Mouse (Mus musculus): ENCODE results near the gene Zranb1. TPM values are rescaled to one million over a fixed set of nuclear protein-coding genes. Genes with fewer than 3 reads are reported as not detected.

The Zranb1 gene
- total and polyA plus RNA-seq, 3 experiments = 8.2 to 37.2 (median 31.5) TPM

GRCm38 (mm10) chr7:133011611-133012010, 80.7 kb downstream of the Zranb1 start:
- Histone ChIP-seq H3K36me3 (ENCODE audit: control insufficient read depth, insufficient read depth, low read length) (peaks cover 8% of the 10 kb centered on the region), H3K27me3 (ENCODE audit: control insufficient read depth, insufficient read depth, low read length) (no peaks in the 10 kb centered on the region), H3K4me3 (no peak overlapping the region), H3K9ac (ENCODE audit: low read depth, low read length) (no peak overlapping the region), H3K79me2 (replicated peaks; ENCODE audit: control insufficient read depth, insufficient read depth, low read length) (peaks cover 2% of the 10 kb centered on the region), H3K27ac (no peak overlapping the region), H3K4me1 (ENCODE audit: control insufficient read depth, insufficient read depth, low read length) (peaks cover 20% of the 10 kb centered on the region)
- DNase-seq = no peak
- intact Hi-C loops (cut with DNase I) = no loop called here
- TF ChIP-seq CTCF (IDR thresholded peaks at IDR 0.05) (no peak), POLR2A (IDR thresholded peaks at IDR 0.05; ENCODE audit: insufficient read depth, low read depth, low read length) (no peak), EP300 (IDR thresholded peaks at IDR 0.05; ENCODE audit: insufficient read depth, low read depth, low read length) (no peak)
- WGBS = 31% methylated on average over 4 of the region's 4 CpGs

- H3K79me2 ChIP-seq (replicated peaks; ENCODE audit: control insufficient read depth, insufficient read depth, low read length) = peaks cover 2% of the 10 kb centered on the region
- no peak for DNase-seq
- H3K27ac ChIP-seq = no peak overlapping the region
- H3K27me3 ChIP-seq (ENCODE audit: control insufficient read depth, insufficient read depth, low read length) = no peaks in the 10 kb centered on the region
- peaks cover 14% of the 10 kb centered on the region for H3K4me1 ChIP-seq (ENCODE audit: control insufficient read depth, insufficient read depth, low read length)
- WGBS = 44% methylated on average over 14 of the region's 14 CpGs
- no peak for TF ChIP-seq POLR2A (IDR thresholded peaks at IDR 0.05; ENCODE audit: insufficient read depth, low read depth, low read length)
- TF ChIP-seq CTCF (IDR thresholded peaks at IDR 0.05) = no peak
- TF ChIP-seq EP300 (IDR thresholded peaks at IDR 0.05; ENCODE audit: insufficient read depth, low read depth, low read length) = no peak
- intact Hi-C loops (cut with DNase I) = no loop called here
- no peak overlapping the region for H3K4me3 ChIP-seq
- peaks cover 8% of the 10 kb centered on the region for H3K36me3 ChIP-seq (ENCODE audit: control insufficient read depth, insufficient read depth, low read length)
- H3K9ac ChIP-seq (ENCODE audit: low read depth, low read length) = no peak overlapping the region
Measured at GRCm38 (mm10) chr7:133012637-133013366, 81.9 kb downstream of the Zranb1 start.

- Histone ChIP-seq H3K27ac (no peak overlapping the region), H3K36me3 (ENCODE audit: control insufficient read depth, insufficient read depth, low read length) (peaks cover 8% of the 10 kb centered on the region), H3K79me2 (replicated peaks; ENCODE audit: control insufficient read depth, insufficient read depth, low read length) (peaks cover 2% of the 10 kb centered on the region), H3K4me3 (no peak overlapping the region), H3K27me3 (ENCODE audit: control insufficient read depth, insufficient read depth, low read length) (no peaks in the 10 kb centered on the region), H3K4me1 (ENCODE audit: control insufficient read depth, insufficient read depth, low read length) (peaks cover 13% of the 10 kb centered on the region), H3K9ac (ENCODE audit: low read depth, low read length) (no peak overlapping the region)
- intact Hi-C loops (cut with DNase I) = no loop called here
- no peak for DNase-seq
- WGBS = 93% methylated on average over 10 of the region's 10 CpGs
- no peak for TF ChIP-seq POLR2A (IDR thresholded peaks at IDR 0.05; ENCODE audit: insufficient read depth, low read depth, low read length)
- no peak for TF ChIP-seq EP300 (IDR thresholded peaks at IDR 0.05; ENCODE audit: insufficient read depth, low read depth, low read length)
- TF ChIP-seq CTCF (IDR thresholded peaks at IDR 0.05) = no peak
Measured at GRCm38 (mm10) chr7:133013923-133014322, 83.0 kb downstream of the Zranb1 start.

- Histone ChIP-seq H3K9ac (ENCODE audit: low read depth, low read length) (no peak overlapping the region), H3K27me3 (ENCODE audit: control insufficient read depth, insufficient read depth, low read length) (no peaks in the 10 kb centered on the region), H3K4me1 (ENCODE audit: control insufficient read depth, insufficient read depth, low read length) (peaks cover 16% of the 10 kb centered on the region), H3K79me2 (replicated peaks; ENCODE audit: control insufficient read depth, insufficient read depth, low read length) (peaks cover 2% of the 10 kb centered on the region), H3K27ac (no peak overlapping the region), H3K36me3 (ENCODE audit: control insufficient read depth, insufficient read depth, low read length) (peaks cover 8% of the 10 kb centered on the region), H3K4me3 (no peak overlapping the region)
- no peak for DNase-seq
- no peak for TF ChIP-seq POLR2A (IDR thresholded peaks at IDR 0.05; ENCODE audit: insufficient read depth, low read depth, low read length)
- TF ChIP-seq EP300 (IDR thresholded peaks at IDR 0.05; ENCODE audit: insufficient read depth, low read depth, low read length) = no peak
- no peak for TF ChIP-seq CTCF (IDR thresholded peaks at IDR 0.05)
- 88% methylated on average over 14 of the region's 14 CpGs for WGBS
- intact Hi-C loops (cut with DNase I) = no loop called here
Measured at GRCm38 (mm10) chr7:133014631-133015030, 83.7 kb downstream of the Zranb1 start.

GRCm38 (mm10) chr7:133015416-133016070, 84.6 kb downstream of the Zranb1 start:
- Histone ChIP-seq H3K4me1 (ENCODE audit: control insufficient read depth, insufficient read depth, low read length) (peaks cover 24% of the 10 kb centered on the region), H3K27me3 (ENCODE audit: control insufficient read depth, insufficient read depth, low read length) (no peaks in the 10 kb centered on the region), H3K79me2 (replicated peaks; ENCODE audit: control insufficient read depth, insufficient read depth, low read length) (peaks cover 2% of the 10 kb centered on the region; the same call in 1 of the 2 replicates), H3K9ac (ENCODE audit: low read depth, low read length) (no peak overlapping the region), H3K4me3 (no peak overlapping the region), H3K36me3 (ENCODE audit: control insufficient read depth, insufficient read depth, low read length) (peaks cover 8% of the 10 kb centered on the region), H3K27ac (peak overlapping the region; percentile 1)
- 39% methylated on average over 7 of the region's 7 CpGs for WGBS
- peak in 1 of 2 experiments; percentile 32 for DNase-seq
- TF ChIP-seq CTCF (IDR thresholded peaks at IDR 0.05) (no peak), EP300 (IDR thresholded peaks at IDR 0.05; ENCODE audit: insufficient read depth, low read depth, low read length) (no peak), POLR2A (IDR thresholded peaks at IDR 0.05; ENCODE audit: insufficient read depth, low read depth, low read length) (no peak)
- intact Hi-C loops (cut with DNase I) = no loop called here

GRCm38 (mm10) chr7:133018961-133019360, 88.0 kb downstream of the Zranb1 start:
- H3K9ac ChIP-seq (ENCODE audit: low read depth, low read length) = no peak overlapping the region
- no peaks in the 10 kb centered on the region; the same call in 1 of the 2 replicates for H3K79me2 ChIP-seq (replicated peaks; ENCODE audit: control insufficient read depth, insufficient read depth, low read length)
- no peak for DNase-seq
- H3K4me1 ChIP-seq (ENCODE audit: control insufficient read depth, insufficient read depth, low read length) = peaks cover 15% of the 10 kb centered on the region
- 82% methylated on average over 7 of the region's 7 CpGs for WGBS
- TF ChIP-seq POLR2A (IDR thresholded peaks at IDR 0.05; ENCODE audit: insufficient read depth, low read depth, low read length) (no peak), EP300 (IDR thresholded peaks at IDR 0.05; ENCODE audit: insufficient read depth, low read depth, low read length) (no peak), CTCF (IDR thresholded peaks at IDR 0.05) (no peak)
- intact Hi-C loops (cut with DNase I) = no loop called here
- no peaks in the 10 kb centered on the region for H3K27me3 ChIP-seq (ENCODE audit: control insufficient read depth, insufficient read depth, low read length)
- no peak overlapping the region; the same call in 1 of the 2 replicates for H3K27ac ChIP-seq
- H3K4me3 ChIP-seq = no peak overlapping the region
- no peaks in the 10 kb centered on the region; the same call in none of the 2 replicates for H3K36me3 ChIP-seq (ENCODE audit: control insufficient read depth, insufficient read depth, low read length)

All from heart, adult 2 months (tissue).